Mouse (Mus musculus) CD4-positive helper T cell, adult 2 months (primary cell): ENCODE data around the gene Gm5483.
"Not testable (repeated sequence)": the region's sequence is repeated elsewhere in the genome, so short reads cannot be mapped to it uniquely, and the experiment has no call there.

Experiments
- DNase-seq: peaks from one replicate; pipeline ENCODE4 v3.0.0-alpha.2; 2012; ENCODE audit warnings: low read depth, missing footprints, low spot score

Gene Gm5483

DNA sequence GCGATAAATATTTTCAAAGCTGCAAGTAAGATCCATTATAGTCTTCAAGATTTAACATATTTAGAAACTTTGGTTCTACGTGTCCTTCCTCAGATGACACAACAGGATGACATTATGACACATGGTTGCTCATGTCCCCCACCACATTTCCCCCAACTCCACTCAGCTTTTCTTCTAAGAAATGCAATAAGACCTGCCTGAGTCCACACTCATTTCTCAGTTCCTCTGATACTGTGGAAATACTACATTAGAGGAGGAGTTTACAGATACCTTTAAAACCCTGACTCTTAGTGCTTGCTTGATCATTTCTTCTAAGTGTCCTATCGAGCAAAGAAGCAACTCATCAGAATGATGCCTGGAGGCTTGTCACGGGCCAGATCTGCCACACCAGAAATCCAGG lies at the start of gene Gm5483:
Gene Gm5483, plus strand, starts transcription at position 301 of the 400 bp plus-strand sequence.
- not testable (repeated sequence) for DNase-seq

DNA sequence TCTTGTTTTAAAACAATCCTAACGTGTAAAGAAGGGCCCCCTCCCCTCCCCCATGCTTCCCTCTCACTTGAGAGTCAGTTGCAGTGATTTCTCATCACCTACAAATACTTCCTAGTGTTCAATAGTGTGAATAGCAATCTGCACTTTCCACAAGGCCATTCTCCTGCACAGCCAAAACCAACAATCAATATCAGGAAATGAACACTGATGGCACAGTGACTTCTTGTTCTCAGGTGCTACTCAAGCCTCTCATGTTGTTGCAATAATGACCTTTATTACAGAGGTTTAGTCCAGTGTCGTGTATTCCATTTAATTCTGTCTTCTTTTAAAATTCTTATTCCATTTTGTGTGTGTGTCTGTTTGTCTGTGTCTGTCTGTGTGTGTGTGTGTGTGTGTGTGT lies 45.8 kb upstream of the Gm5483 start:
- DNase-seq, result no peak

DNA sequence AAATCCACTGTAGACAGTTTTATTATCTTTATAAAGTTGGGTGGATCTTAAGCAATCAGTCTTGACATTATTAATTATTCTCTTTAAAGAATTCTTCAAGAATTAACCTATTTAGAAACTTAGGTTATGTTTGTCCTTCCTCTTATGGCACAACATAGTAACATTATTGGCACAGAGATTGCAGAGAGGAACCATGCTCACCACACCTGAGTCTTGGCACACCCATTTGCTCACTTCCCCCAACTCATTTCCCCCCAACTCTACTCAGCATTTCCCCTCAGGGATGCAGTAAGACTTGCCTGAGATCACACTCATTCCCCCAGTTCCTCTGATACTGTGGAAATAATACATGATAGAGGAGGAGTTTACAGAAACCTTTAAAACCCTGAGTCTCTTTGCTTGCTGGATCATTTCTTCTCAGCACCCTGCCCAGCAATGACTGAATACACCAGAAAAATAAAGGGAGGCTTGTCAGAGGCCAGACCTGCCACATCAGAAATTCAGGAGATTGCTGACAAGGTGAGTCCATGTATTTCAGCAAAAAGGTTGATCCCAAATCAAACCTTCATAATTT lies 27.5 kb upstream of the Gm5483 start, which contains the start of gene Stfa2l1:
Gene Stfa2l1, plus strand, starts transcription at position 410 of the 574 bp plus-strand sequence.
- no peak for DNase-seq

DNA sequence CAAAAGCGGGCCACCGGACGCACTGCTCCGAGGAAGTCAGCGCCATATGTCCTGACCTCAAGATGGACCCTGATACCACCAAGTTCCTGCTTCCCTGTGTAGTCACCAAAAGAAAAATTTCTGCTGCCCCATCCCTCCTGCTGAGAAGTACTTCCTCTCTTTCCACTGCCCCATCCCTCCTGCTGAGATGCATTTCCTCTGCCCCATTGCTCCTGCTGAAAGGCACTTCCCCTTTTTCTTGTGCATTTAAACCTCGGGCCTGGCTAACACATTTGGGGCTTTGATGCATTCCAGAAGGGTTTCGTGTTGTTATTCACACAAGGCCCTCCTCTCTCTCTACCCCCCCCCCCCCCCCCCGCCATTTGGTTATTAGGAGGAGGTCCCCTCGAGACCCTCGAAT lies 16.2 kb upstream of the Gm5483 start:
- DNase-seq, result not testable (repeated sequence)

DNA sequence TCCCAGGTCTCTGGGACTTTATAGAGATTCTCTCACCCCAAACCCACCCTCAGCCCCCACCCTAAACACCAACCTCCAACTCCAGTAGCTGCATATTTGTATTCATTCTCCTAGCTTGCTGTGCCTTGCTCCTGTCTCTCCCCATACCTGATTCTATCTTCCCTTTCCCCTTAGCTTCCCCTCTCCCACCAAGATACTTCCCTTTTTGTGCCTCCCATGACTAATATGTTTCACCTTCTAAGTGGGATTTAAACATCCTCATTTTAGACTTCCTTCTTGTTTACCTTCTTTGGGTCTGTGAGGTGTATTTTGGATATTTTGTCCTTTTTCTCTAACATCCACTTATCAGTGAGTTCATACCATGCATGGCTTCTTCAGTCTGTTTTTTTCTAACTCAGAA lies 7.9 kb upstream of the Gm5483 start:
- DNase-seq, result no peak

DNA sequence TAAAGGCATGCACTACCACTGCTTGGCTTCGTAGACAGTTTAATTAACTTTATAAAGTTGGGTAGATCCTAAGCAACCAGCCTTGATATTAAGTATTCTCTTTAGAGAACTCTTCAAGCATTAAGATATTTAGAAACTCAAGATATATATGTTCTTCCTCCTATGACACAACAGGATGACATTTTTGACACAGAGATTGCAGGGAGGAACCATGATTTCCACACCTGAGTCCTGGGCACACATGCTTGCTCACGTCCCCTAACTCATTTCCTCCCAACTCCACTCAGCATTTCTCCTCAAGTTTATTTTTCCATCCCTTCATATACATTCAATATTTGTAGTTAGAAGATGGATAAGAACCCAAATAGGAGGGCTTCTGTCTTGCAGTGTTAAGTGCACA lies 4.1 kb upstream of the Gm5483 start:
- DNase-seq, result no peak

DNA sequence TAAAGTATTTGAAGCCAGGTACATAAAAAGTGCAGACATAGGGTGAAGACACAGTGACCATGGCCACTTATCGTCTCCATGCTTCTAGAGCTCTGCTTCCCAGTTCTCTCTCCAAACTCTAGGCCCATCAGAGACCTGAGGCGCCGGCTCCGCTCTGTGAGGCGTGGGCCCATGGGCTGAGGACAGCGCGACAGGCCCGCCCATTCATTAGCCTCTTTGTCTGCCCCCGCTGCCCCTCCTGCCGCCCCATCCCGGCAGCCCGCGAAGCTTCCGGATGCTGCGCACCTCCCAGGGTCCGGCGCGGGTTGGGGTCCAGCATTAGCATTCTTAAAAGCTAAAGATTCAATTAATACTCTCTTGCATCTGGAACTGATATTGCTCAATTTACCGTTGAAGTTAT lies 15.2 kb downstream of the Gm5483 start:
- DNase-seq, result no peak

DNA sequence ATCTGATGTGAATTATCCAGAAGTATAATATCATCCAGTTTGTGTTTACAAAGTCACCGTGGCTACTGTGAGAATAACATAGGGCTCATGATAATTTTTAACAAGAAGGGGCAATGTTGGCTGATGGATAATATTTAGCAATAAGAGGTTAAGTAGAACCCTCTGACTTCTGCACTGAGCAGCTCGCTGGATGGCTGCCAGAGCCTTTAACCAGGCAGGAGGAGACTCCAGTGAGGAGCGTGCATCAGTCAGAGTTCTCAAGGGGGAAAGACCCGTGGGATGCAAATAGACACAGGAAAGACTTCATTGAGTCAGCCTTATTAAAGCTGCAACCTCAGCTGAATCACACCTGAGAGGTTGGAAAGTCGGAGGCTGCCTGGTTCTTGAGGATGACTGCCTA lies 19.8 kb downstream of the Gm5483 start:
- no peak for DNase-seq

DNA sequence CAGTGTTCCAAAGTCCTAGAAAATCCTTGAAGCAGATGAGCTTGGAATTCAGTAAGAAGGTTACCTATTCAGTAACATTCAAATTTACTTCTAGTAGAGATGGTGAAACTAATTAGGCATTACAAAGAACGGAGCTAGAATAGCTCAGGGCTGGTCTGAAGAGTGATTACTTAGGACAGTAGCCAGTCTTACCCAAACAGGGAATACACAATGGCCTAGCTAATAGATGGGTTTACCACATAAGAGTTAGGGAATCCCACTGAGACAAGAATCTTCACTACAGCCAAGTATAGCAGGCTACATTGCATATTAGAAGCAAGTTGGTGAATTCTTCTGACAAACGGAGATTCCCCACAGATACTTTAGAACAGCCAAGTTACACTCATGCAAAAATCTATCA lies 21.7 kb downstream of the Gm5483 start:
- not testable (repeated sequence) for DNase-seq

DNA sequence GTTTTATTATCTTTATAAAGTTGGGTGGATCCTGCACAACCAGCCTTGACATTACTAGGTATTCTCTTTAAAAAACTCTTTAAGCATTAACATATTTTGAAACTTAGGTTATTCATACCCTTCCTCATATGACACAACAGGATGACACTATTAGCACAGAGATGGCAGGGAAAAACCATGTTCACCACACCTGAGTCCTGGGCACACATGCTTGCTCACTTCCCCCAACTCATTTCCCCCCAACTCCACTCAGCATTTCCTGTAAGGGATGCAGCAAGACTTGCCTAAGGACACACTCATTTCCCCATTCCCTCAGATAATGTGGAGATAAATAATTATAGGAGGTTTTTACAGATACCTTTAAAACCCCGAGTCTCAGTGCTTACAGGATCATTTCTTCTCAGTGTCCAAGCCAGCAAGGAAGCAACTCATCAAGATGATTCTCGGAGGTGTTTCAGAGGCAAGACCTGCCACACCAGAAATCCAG lies 26.0 kb downstream of the Gm5483 start, which contains the start of gene Gm5416:
Gene Gm5416, plus strand, starts transcription at position 437 of the 487 bp plus-strand sequence.
- DNase-seq, result no peak

DNA sequence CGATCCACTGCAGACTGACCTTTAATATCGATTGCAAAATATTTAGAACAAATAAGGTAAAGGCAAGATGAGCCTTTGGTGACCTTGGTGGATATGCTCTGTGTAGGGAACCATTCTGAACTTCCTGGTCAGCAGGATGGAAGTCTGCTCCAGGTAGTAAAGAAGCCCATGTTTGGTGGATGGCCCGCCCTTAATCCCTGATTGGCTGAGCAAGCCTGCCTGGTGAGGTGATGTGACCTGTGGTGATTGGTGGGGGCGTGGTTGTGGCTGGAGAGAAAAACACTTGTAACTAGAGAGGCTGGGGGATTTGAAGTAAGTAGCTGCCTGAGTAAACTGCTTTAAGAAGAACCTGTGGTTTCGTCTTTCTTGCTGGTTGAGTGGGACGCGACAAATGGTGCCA lies 37.2 kb downstream of the Gm5483 start, which contains the start of gene 2010005H15Rik:
Gene 2010005H15Rik, plus strand, starts transcription at position 301 of the 400 bp plus-strand sequence.
- not testable (repeated sequence) for DNase-seq
